Mouse (Mus musculus) liver, embryonic 14.5 days (tissue): ENCODE data around the gene Vps35l. TPM values are rescaled to one million over a fixed set of nuclear protein-coding genes. Genes with fewer than 3 reads are reported as not detected.

Experiments used
- ATAC-seq: fragments of 200-750 bp; cut with Nextera tagmentation; 2 replicates; pipeline ENCODE4 v1.8.0; 2017; ENCODE audit warnings: moderate number of reproducible peaks, mild to moderate bottlenecking, moderate library complexity; ENCODE audit not compliant: insufficient read depth
- DNase-seq, 3 experiments: peaks; one replicate each; pipeline ENCODE4 v3.0.0-alpha.2; 2012 to 2013; ENCODE audit warnings: low read depth in 3 of 3, low spot score in 3 of 3
- H3K27ac ChIP-seq: fragments of 300-500 bp; sonication (generic); 2 replicates; pipeline ENCODE4 v1.5.1; 2014; ENCODE audit warnings: moderate library complexity, mild to moderate bottlenecking, control low read depth, inconsistent platforms
- H3K27me3 ChIP-seq: fragments of 300-500 bp; sonication (generic); 2 replicates; pipeline ENCODE4 v1.6.1; 2014; ENCODE audit warnings: mild to moderate bottlenecking, low read length, moderate library complexity; ENCODE audit not compliant: control insufficient read depth, insufficient read depth
- H3K36me3 ChIP-seq: fragments of 300-500 bp; sonication (generic); replicated peaks from 2 replicates; pipeline ENCODE4 v1.6.1; 2014; ENCODE audit warnings: low read depth; ENCODE audit not compliant: control insufficient read depth, insufficient read depth
- H3K4me1 ChIP-seq, 2 experiments: fragments of 200-500 bp in 1 of 2; fragments of 300-500 bp in 1 of 2; sonication (generic) in 1 of 2; replicated peaks; 2 replicates each; pipeline ENCODE4 v1.6.1; 2012 to 2014; ENCODE audit warnings: antibody characterized with exemption in 1 of 2, inconsistent platforms in 1 of 2, low read length in 1 of 2; ENCODE audit not compliant: control insufficient read depth in 2 of 2, insufficient read depth in 2 of 2
- H3K4me2 ChIP-seq: fragments of 300-500 bp; sonication (generic); 2 replicates; pipeline ENCODE4 v1.6.1; 2014; ENCODE audit warnings: low read depth, mild to moderate bottlenecking, control low read depth, moderate library complexity
- H3K4me3 ChIP-seq, 2 experiments: fragments of 200-500 bp in 1 of 2; fragments of 300-500 bp in 1 of 2; sonication (generic) in 1 of 2; 2 replicates each; pipeline ENCODE4 v1.5.1; 2012 to 2014; ENCODE audit warnings: low read depth in 2 of 2, low read length in 2 of 2, mild to moderate bottlenecking in 2 of 2, control low read depth in 1 of 2, inconsistent platforms in 1 of 2, moderate library complexity in 1 of 2; ENCODE audit not compliant: insufficient read depth in 1 of 2
- H3K9ac ChIP-seq: fragments of 300-500 bp; sonication (generic); replicated peaks from 2 replicates; pipeline ENCODE4 v1.6.1; 2014; ENCODE audit warnings: mild to moderate bottlenecking, control low read depth, moderate library complexity
- H3K9me3 ChIP-seq: fragments of 300-500 bp; sonication (generic); 2 replicates; pipeline ENCODE4 v1.6.1; 2016; ENCODE audit warnings: low read length, mixed read lengths; ENCODE audit not compliant: control insufficient read depth
- CTCF ChIP-seq: IDR thresholded peaks from 2 replicates; pipeline ENCODE4 v1.5.1; 2016; ENCODE audit warnings: antibody characterized with exemption, low read depth, control low read depth
- EP300 ChIP-seq: IDR thresholded peaks from 2 replicates; pipeline ENCODE4 v1.6.1; 2016; ENCODE audit warnings: antibody characterized with exemption, low read depth
- WGBS: fragments of 180-500 bp; shearing (Covaris S2); extraction: QIAGEN DNeasy Blood & Tissue Kit; methylation state at CpG from one replicate; pipeline ENCODE4 v1.1.7; 2014; ENCODE audit not compliant: insufficient replicate concordance; 5-methylcytosine and 5-hydroxymethylcytosine counted together
- polyA plus RNA-seq, 2 experiments: library from polyadenylated mRNA; depleted of rRNA in 1 of 2; stranded (reverse) in 1 of 2; unstranded in 1 of 2; fragments of >200 nt; fragmentation: Nextera tagmentation in 1 of 2; extraction: Ambion mirVana in 1 of 2; gene quantifications; 2 replicates each; pipeline versions ENCODE4 v1.2.1 to v1.2.3; 2012 to 2014

The Vps35l gene
- polyA plus RNA-seq, 2 experiments, result 26.1 to 33.2 TPM

- TF ChIP-seq CTCF, result no peak
- no peak for TF ChIP-seq EP300
These were observed 25.2 kb upstream of the Vps35l start for GRCm38 (mm10) chr7:118714873-118715272.

GRCm38 (mm10) chr7:118718066-118718465 is 22.0 kb upstream of the Vps35l start:
- Histone ChIP-seq H3K9ac (no peak overlapping the region), H3K36me3 (peaks cover 14% of the 10 kb centered on the region), H3K4me1 (peaks cover 0 to 7% of the 10 kb centered on the region in 2 experiments), H3K27ac (no peak overlapping the region), H3K27me3 (no peaks in the 10 kb centered on the region), H3K4me3 (no peak overlapping the region), H3K9me3 (no peaks in the 10 kb centered on the region), H3K4me2 (no peak overlapping the region)
- ATAC-seq, result no peak
- no peak for TF ChIP-seq CTCF
- TF ChIP-seq EP300, result no peak
- DNase-seq, result no peak
- WGBS, result 86% methylated on average over 4 of the region's 4 CpGs

More at GRCm38 (mm10) chr7:118714873-118715272, 25.2 kb upstream of the Vps35l start:
- Histone ChIP-seq H3K27me3 (no peaks in the 10 kb centered on the region), H3K36me3 (peaks cover 8% of the 10 kb centered on the region), H3K4me3 (no peak overlapping the region), H3K4me2 (no peak overlapping the region), H3K4me1 (peaks cover 0 to 10% of the 10 kb centered on the region in 2 experiments), H3K9ac (no peak overlapping the region), H3K27ac (no peak overlapping the region), H3K9me3 (no peaks in the 10 kb centered on the region)
- ATAC-seq (no peak), DNase-seq (no peak)
- WGBS, result 83% methylated on average over 1 of the region's 1 CpGs

GRCm38 (mm10) chr7:118723927-118724326 is 16.1 kb upstream of the Vps35l start:
- Histone ChIP-seq H3K9me3 (no peaks in the 10 kb centered on the region), H3K27me3 (no peaks in the 10 kb centered on the region), H3K9ac (no peak overlapping the region), H3K4me3 (no peak overlapping the region), H3K36me3 (peaks cover 17% of the 10 kb centered on the region), H3K27ac (no peak overlapping the region), H3K4me2 (no peak overlapping the region), H3K4me1 (no peaks in the 10 kb centered on the region)
- ATAC-seq, result no peak
- DNase-seq, result no peak
- TF ChIP-seq CTCF (no peak), EP300 (no peak)
- WGBS, result 88% methylated on average over 9 of the region's 9 CpGs

GRCm38 (mm10) chr7:118725459-118725858 is 14.6 kb upstream of the Vps35l start:
- no peak overlapping the region for H3K4me2 ChIP-seq
- no peak for DNase-seq
- H3K4me3 ChIP-seq, result no peak overlapping the region
- H3K9me3 ChIP-seq, result no peaks in the 10 kb centered on the region
- no peaks in the 10 kb centered on the region for H3K4me1 ChIP-seq
- 76% methylated on average over 2 of the region's 2 CpGs for WGBS
- H3K27ac ChIP-seq, result no peak overlapping the region
- no peak overlapping the region for H3K9ac ChIP-seq
- no peak for TF ChIP-seq EP300
- TF ChIP-seq CTCF, result no peak
- H3K36me3 ChIP-seq, result peaks cover 23% of the 10 kb centered on the region
- no peak for ATAC-seq
- no peaks in the 10 kb centered on the region for H3K27me3 ChIP-seq

- ATAC-seq, result no peak
- TF ChIP-seq CTCF (no peak), EP300 (no peak)
- 75% methylated on average over 13 of the region's 13 CpGs for WGBS
- Histone ChIP-seq H3K36me3 (peaks cover 21% of the 10 kb centered on the region), H3K27me3 (no peaks in the 10 kb centered on the region), H3K9me3 (no peaks in the 10 kb centered on the region), H3K9ac (no peak overlapping the region), H3K4me2 (no peak overlapping the region), H3K4me1 (no peaks in the 10 kb centered on the region), H3K4me3 (no peak overlapping the region), H3K27ac (no peak overlapping the region)
- DNase-seq, result no peak
These were observed 11.0 kb upstream of the Vps35l start for GRCm38 (mm10) chr7:118728846-118729587.
